Mouse (Mus musculus) adrenal gland, adult (tissue): ENCODE data around the gene Dnajc21.
"Not testable (repeated sequence)": the region's sequence is repeated elsewhere in the genome, so short reads cannot be mapped to it uniquely, and the experiment has no call there.

Source experiments
- DNase-seq, 2 experiments: peaks; one replicate each; pipeline ENCODE4 v3.0.0; 2022 to 2023; ENCODE audit warnings: low spot score in 1 of 2; ENCODE audit not compliant: inconsistent age in 2 of 2

Dnajc21 gene

GRCm38 (mm10) chr15:10470151-10470831, at the start of gene Dnajc21:
Dnajc21 (minus strand) TSS chr15:10470516.
- peak; percentile 91 to 97 for DNase-seq

- no peak for DNase-seq
Observed at GRCm38 (mm10) chr15:10515166-10515565, 44.9 kb upstream of the Dnajc21 start.

GRCm38 (mm10) chr15:10506099-10506498, 35.8 kb upstream of the Dnajc21 start:
- DNase-seq: peak; percentile 10 to 46

GRCm38 (mm10) chr15:10500838-10501719, 30.8 kb upstream of the Dnajc21 start:
- peak; percentile 34 to 74 for DNase-seq

- DNase-seq: no peak
Observed at GRCm38 (mm10) chr15:10500035-10500434, 29.7 kb upstream of the Dnajc21 start.

- no peak for DNase-seq
Observed at GRCm38 (mm10) chr15:10499593-10499992, 29.3 kb upstream of the Dnajc21 start.

GRCm38 (mm10) chr15:10496696-10497095, 26.4 kb upstream of the Dnajc21 start:
- not testable (repeated sequence) for DNase-seq

GRCm38 (mm10) chr15:10495944-10496343, 25.6 kb upstream of the Dnajc21 start:
- no peak for DNase-seq

GRCm38 (mm10) chr15:10490101-10490500, 19.8 kb upstream of the Dnajc21 start:
- no peak for DNase-seq

GRCm38 (mm10) chr15:10487246-10487645, 16.9 kb upstream of the Dnajc21 start:
- no peak for DNase-seq

GRCm38 (mm10) chr15:10486365-10486839, 16.1 kb upstream of the Dnajc21 start:
- DNase-seq: no peak

- peak; percentile 95 to 98 for DNase-seq
Observed at GRCm38 (mm10) chr15:10485484-10486364, 15.4 kb upstream of the Dnajc21 start, which contains the start of the genes Brix1 and Rad1. Brix1 (minus strand) TSS chr15:10485947. Rad1 (plus strand) TSS chr15:10486018.

GRCm38 (mm10) chr15:10470941-10471340, 625 bp upstream of the Dnajc21 start:
- peak in 1 of 2 experiments; percentile 44 for DNase-seq

- no peak for DNase-seq
Observed at GRCm38 (mm10) chr15:10469641-10470150, 620 bp downstream of the Dnajc21 start.

- DNase-seq: no peak
Observed at GRCm38 (mm10) chr15:10468761-10469160, 1.6 kb downstream of the Dnajc21 start.

- DNase-seq: no peak
Observed at GRCm38 (mm10) chr15:10464678-10465077, 5.6 kb downstream of the Dnajc21 start.

GRCm38 (mm10) chr15:10463555-10463954, 6.8 kb downstream of the Dnajc21 start:
- no peak for DNase-seq

- no peak for DNase-seq
Observed at GRCm38 (mm10) chr15:10460986-10461385, 9.3 kb downstream of the Dnajc21 start.

- DNase-seq: peak; percentile 65 to 87
Observed at GRCm38 (mm10) chr15:10447102-10447501, 23.2 kb downstream of the Dnajc21 start.

GRCm38 (mm10) chr15:10442275-10442674, 28.0 kb downstream of the Dnajc21 start:
- no peak for DNase-seq
